ENCODE assay signal across 9 mouse cellular contexts in the genomic region with DNA sequence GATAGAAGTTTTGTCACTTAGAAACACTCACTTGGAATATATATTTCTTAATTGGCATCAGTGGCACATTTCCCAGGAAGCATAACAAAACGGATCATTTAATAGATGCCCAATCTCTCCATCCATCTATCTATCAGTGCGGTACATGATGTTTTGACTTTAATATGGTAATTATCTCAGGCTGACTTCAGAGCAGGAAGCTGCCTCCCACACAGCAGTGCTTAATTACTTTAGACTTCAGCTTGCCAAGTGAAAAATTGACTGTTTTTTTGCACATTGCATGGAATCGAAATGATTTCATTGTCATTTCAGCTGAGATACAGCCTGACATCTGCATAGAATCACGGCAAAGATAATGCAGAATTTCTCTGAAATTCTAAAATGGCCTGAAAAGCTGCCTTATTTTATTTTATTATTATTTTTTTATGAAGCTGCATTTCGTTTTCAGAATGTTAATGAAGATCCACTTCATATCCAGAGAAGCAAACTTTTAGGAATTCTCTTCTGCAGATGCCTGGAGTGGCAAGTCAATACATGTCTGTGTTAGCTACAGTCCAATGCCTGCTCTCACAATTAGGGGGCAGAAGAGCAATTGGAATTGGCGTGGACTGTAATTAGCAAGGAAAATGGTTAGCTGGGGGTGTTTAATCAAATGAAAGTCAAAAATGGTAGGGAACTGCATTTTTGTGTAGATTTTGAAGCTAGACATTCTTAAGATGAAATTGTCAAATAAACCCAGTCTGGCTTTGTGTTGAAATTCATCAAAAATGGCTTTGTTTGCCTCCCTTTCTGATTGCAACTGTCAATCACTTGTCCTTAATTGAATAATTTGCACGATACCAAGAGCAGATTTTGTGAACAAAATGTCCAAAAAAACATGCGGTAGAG.
DNase-seq lines count a peak whose midpoint lies in the region; ATAC-seq lines count a peak whose summit lies in the region.
"Had no signal": no experiment of that assay in that cellular context is flagged by ENCODE, and none has a peak within 500 bp of the region (broad histone marks: within the 10 kb centered on the region; RNA-seq: fewer than 3 reads in every experiment).

No protein-coding gene starts in this region.

- ATAC-seq in embryonic facial prominence, embryonic 14.5 days (ENCODE audit: low read depth): no peak
- no peak for ATAC-seq in neural tube, embryonic 13.5 days (ENCODE audit: low read depth)

- peak; percentile 46 for DNase-seq in embryonic facial prominence, embryonic 14.5 days (ENCODE audit: low spot score)
- no peak for DNase-seq in embryonic facial prominence, embryonic 10.5 days (ENCODE audit: low spot score)
- DNase-seq in layer of hippocampus, adult 9-10 months (ENCODE audit: low spot score): peak; percentile 12
- DNase-seq in layer of hippocampus, adult 11-12 months (ENCODE audit: low spot score): no peak
- DNase-seq in brain, adult 2 months (ENCODE audit: low read depth, low spot score): peak; percentile 33
- DNase-seq in adrenal gland, postnatal 25 days: no peak
- no peak for DNase-seq in cerebellum, postnatal 4 days (ENCODE audit: low spot score in 2 of 2)
- DNase-seq: adrenal gland, postnatal 36 days had no signal

- no peak overlapping the region for H3K4me3 ChIP-seq in embryonic facial prominence, embryonic 14.5 days (ENCODE audit: low read depth, low read length)
- H3K4me3 ChIP-seq in embryonic facial prominence, embryonic 10.5 days: no peak overlapping the region
- no peak overlapping the region for H3K4me3 ChIP-seq in neural tube, embryonic 13.5 days

- H3K4me1 ChIP-seq in embryonic facial prominence, embryonic 14.5 days (ENCODE audit: control insufficient read depth, insufficient read depth, low read length): no peaks in the 10 kb centered on the region
- H3K4me1 ChIP-seq in embryonic facial prominence, embryonic 10.5 days: peaks cover 11% of the 10 kb centered on the region
- H3K4me1 ChIP-seq in neural tube, embryonic 13.5 days (replicated peaks): peaks cover 23% of the 10 kb centered on the region

- 47% methylated on average over 8 of the region's 8 CpGs for WGBS in embryonic facial prominence, embryonic 14.5 days
- WGBS in embryonic facial prominence, embryonic 10.5 days: 66% methylated on average over 8 of the region's 8 CpGs
- WGBS in neural tube, embryonic 13.5 days: 52% methylated on average over 8 of the region's 8 CpGs

- no peaks in the 10 kb centered on the region for H3K36me3 ChIP-seq in embryonic facial prominence, embryonic 14.5 days (ENCODE audit: control insufficient read depth, insufficient read depth, low read length)
- no peaks in the 10 kb centered on the region for H3K36me3 ChIP-seq in embryonic facial prominence, embryonic 10.5 days (replicated peaks)
- H3K36me3 ChIP-seq in neural tube, embryonic 13.5 days: no peaks in the 10 kb centered on the region

- H3K9me3 ChIP-seq in embryonic facial prominence, embryonic 14.5 days (ENCODE audit: control insufficient read depth, low read length): no peaks in the 10 kb centered on the region
- no peaks in the 10 kb centered on the region for H3K9me3 ChIP-seq in embryonic facial prominence, embryonic 10.5 days
- no peaks in the 10 kb centered on the region for H3K9me3 ChIP-seq in neural tube, embryonic 13.5 days

- H3K27ac ChIP-seq in embryonic facial prominence, embryonic 14.5 days (replicated peaks; ENCODE audit: low read depth, low read length): no peak overlapping the region
- H3K27ac ChIP-seq in embryonic facial prominence, embryonic 10.5 days (replicated peaks): no peak overlapping the region
- H3K27ac ChIP-seq in neural tube, embryonic 13.5 days (replicated peaks): peak overlapping the region; percentile 61

- no peak overlapping the region for H3K4me2 ChIP-seq in embryonic facial prominence, embryonic 14.5 days (ENCODE audit: low read depth, low read length)
- no peak overlapping the region for H3K4me2 ChIP-seq in neural tube, embryonic 13.5 days

- no peak overlapping the region for H3K9ac ChIP-seq in embryonic facial prominence, embryonic 14.5 days (ENCODE audit: low read depth, low read length)
- H3K9ac ChIP-seq in neural tube, embryonic 13.5 days: no peak overlapping the region

- H3K27me3 ChIP-seq in embryonic facial prominence, embryonic 14.5 days (replicated peaks; ENCODE audit: control insufficient read depth, insufficient read depth, low read length): no peaks in the 10 kb centered on the region
- H3K27me3 ChIP-seq in embryonic facial prominence, embryonic 10.5 days (replicated peaks; ENCODE audit: low read depth, poor library complexity, severe bottlenecking): peaks cover 4% of the 10 kb centered on the region
- no peaks in the 10 kb centered on the region for H3K27me3 ChIP-seq in neural tube, embryonic 13.5 days

Comparison
In these comparisons a context has a peak if more than half of its experiments do, and no peak if none do; other contexts are left out.
1. DNase-seq: peak in embryonic facial prominence, embryonic 14.5 days (single experiment), layer of hippocampus, adult 9-10 months (single experiment) and brain, adult 2 months (single experiment); none in embryonic facial prominence, embryonic 10.5 days (single experiment), layer of hippocampus, adult 11-12 months (single experiment), adrenal gland, postnatal 25 days (single experiment) and cerebellum, postnatal 4 days (0 of 2).